9 mouse cellular contexts compared by ENCODE assay signal in genomic region chr4:135727817-135728216, GRCm38 (mm10). TPM values are rescaled to one million over a fixed set of nuclear protein-coding genes. Genes with fewer than 3 reads are reported as not detected.
A peak's percentile ranks its signal among the peaks of the same experiment; 100 is the strongest.
DNase-seq lines count a peak whose midpoint lies in the region; ATAC-seq and TF ChIP-seq lines count a peak whose summit lies in the region.
"Had no signal": no experiment of that assay in that cellular context is flagged by ENCODE, and none has a peak within 500 bp of the region (broad histone marks: within the 10 kb centered on the region; RNA-seq: fewer than 3 reads in every experiment).

TSS of gene Il22ra1 (plus strand) at chr4:135728172.

- WGBS in heart, embryonic 10.5 days, result 9% methylated on average over 14 of the region's 14 CpGs
- 40% methylated on average over 14 of the region's 14 CpGs for WGBS in kidney, postnatal 0 days
- WGBS in lung, embryonic 16.5 days, result 13% methylated on average over 13 of the region's 14 CpGs

- intact Hi-C loops in left cerebral cortex, postnatal 25 days (cut with DNase I), result no loop called here

- DNase-seq in heart, embryonic 10.5 days (ENCODE audit: low spot score), result no peak
- DNase-seq in heart, adult 18-20 months, result no peak
- peak; percentile 61 for DNase-seq in ZHBTc4 (ENCODE audit: low read depth, low spot score)
- no peak for DNase-seq in kidney, postnatal 0 days (ENCODE audit: low spot score)
- no peak for DNase-seq in right cerebral cortex, adult 18-20 months
- DNase-seq in adipocyte (ENCODE audit: low spot score), result no peak
- DNase-seq in left cerebral cortex, postnatal 25 days (ENCODE audit: low spot score in 2 of 2), result no peak
- DNase-seq: spleen, adult 18-20 months had no signal

- no peak for TF ChIP-seq CTCF in kidney, postnatal 0 days (IDR thresholded peaks at IDR 0.05; ENCODE audit: low read depth)

- H3K36me3 ChIP-seq in heart, embryonic 10.5 days, result no peaks in the 10 kb centered on the region
- H3K36me3 ChIP-seq in kidney, postnatal 0 days (ENCODE audit: insufficient read depth, low read length), result no peaks in the 10 kb centered on the region
- H3K36me3 ChIP-seq in lung, embryonic 16.5 days (ENCODE audit: control insufficient read depth, insufficient read depth, low read length), result no peaks in the 10 kb centered on the region

- H3K4me3 ChIP-seq in heart, embryonic 10.5 days, result peak within 1 kb of the TSS; percentile 48
- no peak within 1 kb of the TSS for H3K4me3 ChIP-seq in kidney, postnatal 0 days (replicated peaks; ENCODE audit: low read depth, low read length)
- peak within 1 kb of the TSS; percentile 26 for H3K4me3 ChIP-seq in lung, embryonic 16.5 days (ENCODE audit: low read length)

- H3K4me2 ChIP-seq in kidney, postnatal 0 days (ENCODE audit: low read length), result peak within 1 kb of the TSS; percentile 7; the same call in 1 of the 2 replicates
- H3K4me2 ChIP-seq in lung, embryonic 16.5 days (ENCODE audit: low read depth, low read length), result peak within 1 kb of the TSS; percentile 49

- no peak within 1 kb of the TSS for H3K9ac ChIP-seq in kidney, postnatal 0 days (ENCODE audit: low read depth, low read length)
- peak within 1 kb of the TSS; percentile 40; the same call in 1 of the 2 replicates for H3K9ac ChIP-seq in lung, embryonic 16.5 days (ENCODE audit: low read length)

- no peaks in the 10 kb centered on the region; the same call in 1 of the 2 replicates for H3K9me3 ChIP-seq in heart, embryonic 10.5 days
- H3K9me3 ChIP-seq in kidney, postnatal 0 days (replicated peaks; ENCODE audit: low read length), result no peaks in the 10 kb centered on the region
- peaks cover 2% of the 10 kb centered on the region; the same call in 1 of the 2 replicates for H3K9me3 ChIP-seq in lung, embryonic 16.5 days (ENCODE audit: control insufficient read depth, low read length)

- peaks cover 26% of the 10 kb centered on the region for H3K27me3 ChIP-seq in heart, embryonic 10.5 days (ENCODE audit: insufficient read depth, poor library complexity, severe bottlenecking)
- H3K27me3 ChIP-seq in kidney, postnatal 0 days (ENCODE audit: insufficient read depth, low read length), result no peaks in the 10 kb centered on the region
- no peaks in the 10 kb centered on the region for H3K27me3 ChIP-seq in lung, embryonic 16.5 days (ENCODE audit: control insufficient read depth, insufficient read depth, low read depth, low read length)

- peaks cover 34% of the 10 kb centered on the region for H3K4me1 ChIP-seq in heart, embryonic 10.5 days
- no peaks in the 10 kb centered on the region for H3K4me1 ChIP-seq in kidney, postnatal 0 days (replicated peaks; ENCODE audit: insufficient read depth, low read length)
- H3K4me1 ChIP-seq in lung, embryonic 16.5 days (replicated peaks; ENCODE audit: control insufficient read depth, insufficient read depth, low read length), result peaks cover 8% of the 10 kb centered on the region; the same call in 1 of the 2 replicates

- H3K27ac ChIP-seq in heart, embryonic 10.5 days, result peak within 1 kb of the TSS; percentile 72
- no peak within 1 kb of the TSS for H3K27ac ChIP-seq in kidney, postnatal 0 days
- H3K27ac ChIP-seq in lung, embryonic 16.5 days (ENCODE audit: low read length), result no peak within 1 kb of the TSS

- peak; percentile 47; the same call in 1 of the 2 replicates for ATAC-seq in kidney, postnatal 0 days (replicated peaks; ENCODE audit: low FRiP score, low read depth)
- ATAC-seq in lung, embryonic 16.5 days (ENCODE audit: low read depth), result peak; percentile 57; the same call in 1 of the 2 replicates

RNA-seq across cellular contexts. Expression of gene Il22ra1, which starts in this region (rescaled TPM):
- polyA plus RNA-seq in heart, embryonic 10.5 days (2016; fragmentation: Nextera tagmentation; extraction: Ambion mirVana), result 0.13 TPM in 1 of 2 replicates, not detected in the other
- total RNA-seq in heart, adult 18-20 months (2021), result under 1 TPM; 0.17 to 0.46 TPM
- polyA plus RNA-seq in kidney, postnatal 0 days (2015; fragmentation: Nextera tagmentation; extraction: Ambion mirVana), result 0.04 and 0.08 TPM in 2 replicates
- 0.13 TPM in 1 of 2 replicates, not detected in the other for polyA plus RNA-seq in lung, embryonic 16.5 days (2015; fragmentation: Nextera tagmentation; extraction: Ambion mirVana)
- under 1 TPM; 0.18 to 0.25 TPM for total RNA-seq in left cerebral cortex, postnatal 25 days (2021)

Comparison
In these comparisons a context has a peak if more than half of its experiments do, and no peak if none do; other contexts are left out.
1. Peak in ATAC-seq and H3K4me2 ChIP-seq in kidney, postnatal 0 days; RNA of the gene not detected or under 1 TPM.
2. Peak in ATAC-seq, H3K4me3 ChIP-seq, H3K9ac ChIP-seq and H3K4me2 ChIP-seq in lung, embryonic 16.5 days; RNA of the gene not detected or under 1 TPM.